Mouse (Mus musculus): Measurements from ENCODE around the gene Nln.

- TF ChIP-seq CTCF (IDR thresholded peaks at IDR 0.05 in 2 of 3, conservative IDR thresholded peaks at IDR 0.05 in 1 of 3; ENCODE audit: control insufficient read depth in 1 of 3, insufficient read depth in 1 of 3, low read depth in 2 of 3, low read length in 3 of 3, poor library complexity in 1 of 3, severe bottlenecking in 1 of 3) (no peak), POLR2A (IDR thresholded peaks at IDR 0.05; ENCODE audit: control insufficient read depth in 1 of 2, insufficient read depth in 1 of 2, low read depth in 1 of 2, low read length in 2 of 2, poor library complexity in 1 of 2) (peak in 1 of 2 experiments; percentile 50; a peak in 1 of 4 replicates), E2F4 (IDR thresholded peaks at IDR 0.05; ENCODE audit: borderline replicate concordance, low read depth, low read length) (no peak), POLR2AphosphoS2 (IDR thresholded peaks at IDR 0.05; ENCODE audit: low read length) (0 out of 2 replicates have a peak, but pooled peaks have one; percentile 46), NRF1 (IDR thresholded peaks at IDR 0.05; ENCODE audit: insufficient read depth, low read depth, low read length, poor library complexity, severe bottlenecking) (no peak), USF2 (IDR thresholded peaks at IDR 0.05; ENCODE audit: borderline replicate concordance in 1 of 2, insufficient read depth in 1 of 2, low read depth in 1 of 2, low read length in 2 of 2) (no peak), SIN3A (IDR thresholded peaks at IDR 0.05; ENCODE audit: low read length) (peak; percentile 95), ETS1 (IDR thresholded peaks at IDR 0.05; ENCODE audit: low read depth, low read length) (peak; percentile 97), ZMIZ1 (IDR thresholded peaks at IDR 0.05; ENCODE audit: low read depth, low read length) (no peak), USF1 (IDR thresholded peaks at IDR 0.05; ENCODE audit: low read depth, low read length) (peak; percentile 81)
These were observed 68.5 kb downstream of the Nln start for GRCm38 (mm10) chr13:104040950-104041349.

All from MEL (cell line).